Mouse (Mus musculus) thymus, adult 2 months (tissue): ENCODE results near the gene Gm28374. TPM values are rescaled to one million over a fixed set of nuclear protein-coding genes. Genes with fewer than 3 reads are reported as not detected.
A peak's percentile ranks its signal among the peaks of the same experiment; 100 is the strongest.

Source experiments
- DNase-seq: peaks from one replicate; pipeline ENCODE4 v3.0.0; 2021
- H3K27ac ChIP-seq: fragments of 200-500 bp; 2 replicates; pipeline ENCODE4 v1.5.1; 2012; ENCODE audit warnings: low read length, control low read depth; ENCODE audit not compliant: control insufficient read depth, insufficient read depth
- H3K27me3 ChIP-seq: fragments of 200-500 bp; 2 replicates; pipeline ENCODE4 v1.6.1; 2012; ENCODE audit warnings: mild to moderate bottlenecking, low read length, moderate library complexity, mixed read lengths; ENCODE audit not compliant: control insufficient read depth, insufficient read depth
- H3K36me3 ChIP-seq: fragments of 200-500 bp; 2 replicates; pipeline ENCODE4 v1.6.1; 2012; ENCODE audit warnings: mild to moderate bottlenecking, low read length, moderate library complexity; ENCODE audit not compliant: control insufficient read depth, insufficient read depth
- H3K4me1 ChIP-seq: fragments of 200-500 bp; replicated peaks from 2 replicates; pipeline ENCODE4 v1.6.1; 2012; ENCODE audit warnings: low read length; ENCODE audit not compliant: control insufficient read depth, insufficient read depth
- H3K4me3 ChIP-seq: fragments of 200-500 bp; 2 replicates; pipeline ENCODE4 v1.5.1; 2012; ENCODE audit warnings: mild to moderate bottlenecking, low read length, control low read depth, moderate library complexity; ENCODE audit not compliant: control insufficient read depth, insufficient read depth
- CTCF ChIP-seq: fragments of 200-500 bp; IDR thresholded peaks from 2 replicates; pipeline ENCODE4 v1.5.1; 2012; ENCODE audit warnings: mild to moderate bottlenecking, control low read depth, low read length, moderate library complexity, borderline replicate concordance; ENCODE audit not compliant: control insufficient read depth, poor library complexity, insufficient read depth; ENCODE audit errors: extremely low read depth
- POLR2A ChIP-seq: fragments of 200-500 bp; IDR thresholded peaks from 2 replicates; pipeline ENCODE4 v1.6.1; 2012; ENCODE audit warnings: mild to moderate bottlenecking, low read length, control low read depth, moderate library complexity; ENCODE audit not compliant: control insufficient read depth, poor library complexity, insufficient read depth; ENCODE audit errors: extremely low read depth
- WGBS: fragments of 180-500 bp; shearing (Covaris S2); methylation state at CpG from one replicate; pipeline ENCODE4 v1.1.7; 2018; 5-methylcytosine and 5-hydroxymethylcytosine counted together
- polyA plus RNA-seq: library from polyadenylated mRNA; depleted of rRNA; stranded (reverse); fragments of >200 nt; gene quantifications from 2 replicates; pipeline ENCODE4 v1.2.3, GENCODE M21; 2012

Gm28374 gene
- polyA plus RNA-seq, 1 experiment: 0.65 TPM

DNA sequence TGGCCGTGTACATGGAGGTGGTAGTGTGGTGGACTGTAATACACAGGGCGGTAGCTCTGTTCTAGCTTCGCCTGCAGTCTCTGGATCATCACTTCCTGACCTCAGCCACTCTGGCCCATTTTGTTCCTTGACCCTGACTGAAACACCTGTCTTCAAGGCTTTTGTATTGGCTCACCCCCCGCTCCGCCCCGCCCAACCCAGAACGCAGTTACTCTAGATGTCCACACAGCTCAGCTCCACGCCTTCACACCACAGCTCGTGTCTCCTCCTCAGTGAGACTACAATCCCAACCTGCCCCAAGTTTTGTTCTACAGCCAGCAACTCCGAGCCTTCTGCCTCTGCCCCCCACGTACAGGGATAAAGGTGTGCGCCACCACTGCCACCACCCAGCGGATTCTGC is 6.8 kb upstream of the Gm28374 start:
- DNase-seq: no peak
- 96% methylated on average over 13 of the region's 13 CpGs for WGBS
- peaks cover 15% of the 10 kb centered on the region; the same call in 1 of the 2 replicates for H3K36me3 ChIP-seq

DNA sequence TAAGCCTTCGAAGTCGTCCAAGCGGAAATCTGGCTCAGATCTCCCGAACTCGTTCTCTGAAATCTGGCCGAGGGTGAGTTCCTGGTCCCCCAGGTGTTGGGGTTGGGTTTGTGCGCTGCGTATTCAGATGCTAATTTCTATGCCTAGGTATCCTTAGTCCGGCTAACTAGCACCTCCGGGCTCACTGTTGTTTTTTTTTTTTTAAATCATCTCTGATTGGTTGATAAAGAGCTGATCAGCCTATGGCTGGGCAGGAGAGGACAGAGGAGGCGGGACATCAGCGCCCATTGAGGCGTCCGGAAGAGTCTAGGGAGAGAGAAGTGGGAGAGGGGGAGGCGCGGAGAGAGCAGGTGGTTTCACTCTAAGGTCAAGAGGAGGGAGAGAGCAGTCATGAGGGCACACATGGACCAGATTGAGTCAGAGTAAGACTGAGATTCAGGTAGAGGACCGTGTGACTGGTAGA is 3.4 kb upstream of the Gm28374 start:
- Histone ChIP-seq H3K36me3 (peaks cover 13% of the 10 kb centered on the region; the same call in 1 of the 2 replicates), H3K27ac (no peak overlapping the region), H3K4me3 (peak overlapping the region; percentile 59), H3K27me3 (no peaks in the 10 kb centered on the region), H3K4me1 (peaks cover 16% of the 10 kb centered on the region)
- peak; percentile 52 for DNase-seq
- TF ChIP-seq POLR2A (no peak; the same call in 1 of the 2 replicates), CTCF (no peak)
- WGBS: under 1% methylated on average over 17 of the region's 17 CpGs

More for the DNA sequence above, 6.8 kb upstream of the Gm28374 start:
- Histone ChIP-seq H3K27me3 (no peaks in the 10 kb centered on the region), H3K4me1 (peaks cover 14% of the 10 kb centered on the region), H3K27ac (no peak overlapping the region), H3K4me3 (no peak overlapping the region)
- TF ChIP-seq POLR2A (no peak), CTCF (no peak)

DNA sequence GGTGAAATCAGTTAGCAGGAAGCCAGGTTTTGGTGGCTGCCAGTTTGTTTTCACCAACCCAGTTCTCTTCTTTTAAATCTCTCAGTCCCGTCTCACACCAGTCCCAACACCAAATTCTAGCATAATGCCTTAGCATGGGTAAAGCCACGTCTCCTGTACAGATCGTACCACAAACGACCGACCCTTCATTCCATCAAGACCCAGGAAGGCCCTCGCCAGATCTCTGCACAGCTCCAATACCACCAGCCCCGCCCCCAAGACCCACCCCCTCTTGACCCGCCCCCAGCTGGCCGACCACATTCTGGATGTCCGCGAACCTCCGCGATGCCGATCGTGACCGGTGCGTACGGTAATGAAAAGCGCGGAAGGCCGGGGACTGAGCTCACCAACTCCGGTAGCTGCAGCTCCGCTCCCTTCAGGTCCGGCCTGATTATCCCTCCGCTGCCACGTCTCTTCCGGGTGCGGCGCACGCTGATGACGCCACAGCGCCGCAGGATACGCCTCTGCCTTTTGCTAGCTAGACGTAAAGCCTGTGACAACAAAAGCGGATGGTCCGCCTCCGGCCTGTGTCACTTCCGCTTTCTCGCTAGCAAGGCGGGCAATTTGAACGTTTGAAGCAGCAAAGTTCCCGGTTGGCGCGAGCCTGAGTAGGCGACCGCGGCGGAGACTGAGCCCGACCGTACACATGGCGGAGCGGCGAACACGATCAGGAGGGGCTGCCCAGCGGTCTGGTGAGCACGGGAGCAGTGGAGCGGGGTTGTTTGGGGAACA is 2.6 kb upstream of the Gm28374 start, which contains the start of the genes Zfpl1 and Cdca5:
Gene Zfpl1, minus strand, starts transcription at position 479 of the 771 bp plus-strand sequence.
Gene Cdca5, plus strand, starts transcription at position 506 of the 771 bp plus-strand sequence.
- TF ChIP-seq CTCF (peak; percentile 35; the same call in 1 of the 2 replicates), POLR2A (no peak; the same call in none of the 2 replicates)
- under 1% methylated on average over 57 of the region's 58 CpGs for WGBS
- peak; percentile 94 for DNase-seq
- Histone ChIP-seq H3K4me3 (peak within 1 kb of the TSS; percentile 71), H3K4me1 (peaks cover 16% of the 10 kb centered on the region), H3K27ac (no peak within 1 kb of the TSS), H3K36me3 (peaks cover 7% of the 10 kb centered on the region; the same call in 1 of the 2 replicates), H3K27me3 (no peaks in the 10 kb centered on the region)

DNA sequence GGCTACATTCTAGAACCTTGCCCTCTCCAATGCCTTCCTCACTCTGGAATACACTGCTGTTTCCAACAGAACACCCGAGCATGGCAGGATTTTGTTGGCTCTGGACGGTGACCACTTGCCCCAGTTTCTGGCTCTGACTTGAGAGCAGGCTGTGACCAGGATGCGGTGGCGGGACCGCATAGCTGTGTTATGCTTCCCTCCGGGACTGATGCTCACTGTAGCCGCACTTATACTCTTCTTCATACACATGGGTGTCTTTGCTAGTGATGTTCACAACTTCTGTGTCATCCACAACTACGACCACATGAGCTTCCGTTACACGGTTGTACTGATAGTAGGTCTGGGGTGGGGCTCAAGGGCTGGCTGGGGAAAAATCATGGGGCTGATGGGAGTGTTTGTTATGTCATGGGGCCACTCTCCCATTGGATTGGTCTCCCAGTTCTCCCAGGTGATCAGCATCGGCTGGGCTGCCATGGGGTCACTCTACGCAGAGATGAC is 2.0 kb downstream of the Gm28374 start, which contains the start of gene Tmem262:
Gene Tmem262, plus strand, starts transcription at position 51 of the 498 bp plus-strand sequence.
- WGBS: 98% methylated on average over 12 of the region's 12 CpGs

DNA sequence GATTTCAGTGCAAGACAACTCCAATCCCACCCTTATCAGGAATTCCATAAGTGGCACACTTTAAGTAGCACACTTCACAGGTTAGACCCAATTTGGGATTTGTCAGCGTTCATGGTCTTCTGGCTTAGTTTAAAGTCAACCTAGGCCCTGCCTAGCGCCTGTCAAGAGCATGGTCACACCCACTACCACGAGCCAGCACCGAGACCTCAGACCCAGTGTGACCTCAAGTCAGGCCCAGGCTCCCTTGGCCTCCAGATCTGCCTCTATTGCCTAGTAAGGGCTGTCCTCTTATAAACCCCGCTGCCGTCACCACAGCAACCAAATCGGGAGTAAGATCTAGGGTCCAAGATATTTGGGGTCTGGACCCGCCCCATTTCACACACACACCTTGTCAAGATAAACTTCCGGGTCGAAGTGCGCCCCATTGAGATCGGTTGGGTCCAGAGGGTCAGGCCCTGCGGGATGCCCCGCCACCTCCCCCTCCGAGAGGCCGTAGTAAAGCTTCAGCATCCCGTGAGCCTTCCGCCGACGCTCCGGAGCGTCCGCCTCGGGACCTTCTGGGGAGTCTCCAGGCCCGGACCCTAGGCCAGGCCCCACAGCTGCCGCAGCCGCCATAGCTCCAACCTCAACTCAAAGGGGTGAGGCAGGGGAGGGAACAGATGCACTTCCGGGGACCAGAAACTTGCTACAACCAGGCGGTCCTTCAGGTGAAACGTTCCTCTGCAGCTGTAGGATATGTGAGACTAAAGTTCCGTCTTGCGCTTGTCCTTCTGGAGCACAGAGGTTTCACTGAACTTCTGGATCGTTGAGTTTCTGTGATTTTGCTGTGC is 5.3 kb downstream of the Gm28374 start, which contains the start of gene Vps51:
Gene Vps51, minus strand, starts transcription at position 668 of the 830 bp plus-strand sequence.
- H3K27me3 ChIP-seq: no peaks in the 10 kb centered on the region
- H3K4me1 ChIP-seq: peaks cover 10% of the 10 kb centered on the region
- peak within 1 kb of the TSS; percentile 64 for H3K4me3 ChIP-seq
- no peak for TF ChIP-seq CTCF
- no peak for TF ChIP-seq POLR2A
- peak; percentile 87 for DNase-seq
- WGBS: under 1% methylated on average over 33 of the region's 33 CpGs
- H3K36me3 ChIP-seq: peaks cover 2% of the 10 kb centered on the region; the same call in 1 of the 2 replicates
- H3K27ac ChIP-seq: peak within 1 kb of the TSS; percentile 35; the same call in 1 of the 2 replicates

More for the DNA sequence above, 2.0 kb downstream of the Gm28374 start, which contains the start of gene Tmem262:
- H3K4me1 ChIP-seq: peaks cover 17% of the 10 kb centered on the region
- H3K27me3 ChIP-seq: no peaks in the 10 kb centered on the region
- no peak for TF ChIP-seq POLR2A
- TF ChIP-seq CTCF: no peak
- H3K36me3 ChIP-seq: peaks cover 7% of the 10 kb centered on the region; the same call in 1 of the 2 replicates
- no peak for DNase-seq
- H3K27ac ChIP-seq: no peak within 1 kb of the TSS
- no peak within 1 kb of the TSS for H3K4me3 ChIP-seq

DNA sequence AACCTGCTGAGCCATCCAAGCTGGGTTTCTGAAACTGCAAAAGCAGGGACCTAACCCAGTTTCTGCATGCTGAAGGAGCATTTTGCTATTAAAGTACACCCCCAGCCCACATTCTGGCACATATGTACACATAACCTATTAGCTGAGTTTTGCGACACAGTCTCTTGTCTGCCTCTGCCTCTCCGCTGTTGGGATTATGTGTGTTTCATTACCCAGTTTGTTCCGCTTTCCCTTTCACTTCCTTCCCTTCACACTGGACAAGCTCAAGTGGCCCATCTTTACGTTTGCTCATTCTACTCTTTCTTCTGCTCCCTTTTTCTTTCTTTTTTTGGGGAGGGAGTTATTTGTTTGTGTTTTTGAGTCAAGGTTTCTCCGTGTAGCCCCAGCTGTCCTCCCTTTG is 8.2 kb downstream of the Gm28374 start:
- Histone ChIP-seq H3K4me3 (no peak overlapping the region), H3K36me3 (no peaks in the 10 kb centered on the region), H3K27ac (no peak overlapping the region), H3K27me3 (no peaks in the 10 kb centered on the region), H3K4me1 (peaks cover 20% of the 10 kb centered on the region)
- WGBS: 92% methylated on average over 5 of the region's 5 CpGs
- TF ChIP-seq POLR2A: no peak
- TF ChIP-seq CTCF: no peak
- DNase-seq: no peak
